Mouse (Mus musculus) right cerebral cortex, adult 18-20 months (tissue): ENCODE measurements around the gene Map4k2.
A peak's percentile ranks its signal among the peaks of the same experiment; 100 is the strongest.

Source experiments
- DNase-seq: peaks from one replicate; pipeline ENCODE4 v3.0.0; 2022; ENCODE audit warnings: mixed read lengths

Map4k2 gene

GRCm38 (mm10) chr19:6381238-6381637 is 40.3 kb downstream of the Map4k2 start:
- no peak for DNase-seq

- no peak for DNase-seq
These were observed 41.5 kb downstream of the Map4k2 start for GRCm38 (mm10) chr19:6382323-6382924.

GRCm38 (mm10) chr19:6383470-6383869 is 42.5 kb downstream of the Map4k2 start:
- DNase-seq = no peak

GRCm38 (mm10) chr19:6384128-6384527 is 43.2 kb downstream of the Map4k2 start, which contains the start of gene Pygm:
TSS of gene Pygm (plus strand) at chr19:6384399.
- DNase-seq = peak; percentile 66

GRCm38 (mm10) chr19:6384954-6385353 is 44.0 kb downstream of the Map4k2 start:
- no peak for DNase-seq

- DNase-seq = no peak
These were observed 44.5 kb downstream of the Map4k2 start for GRCm38 (mm10) chr19:6385419-6385818.

GRCm38 (mm10) chr19:6385821-6386220 is 44.9 kb downstream of the Map4k2 start:
- no peak for DNase-seq

- no peak for DNase-seq
These were observed 45.3 kb downstream of the Map4k2 start for GRCm38 (mm10) chr19:6386234-6386633.

- no peak for DNase-seq
These were observed 47.1 kb downstream of the Map4k2 start for GRCm38 (mm10) chr19:6388006-6388405.

- DNase-seq = no peak
These were observed 48.9 kb downstream of the Map4k2 start for GRCm38 (mm10) chr19:6389803-6390202.

- no peak for DNase-seq
These were observed 49.3 kb downstream of the Map4k2 start for GRCm38 (mm10) chr19:6390251-6390650.

GRCm38 (mm10) chr19:6392743-6393393 is 51.9 kb downstream of the Map4k2 start:
- DNase-seq = no peak

GRCm38 (mm10) chr19:6393637-6394036 is 52.7 kb downstream of the Map4k2 start:
- DNase-seq = no peak

- DNase-seq = no peak
These were observed 55.3 kb downstream of the Map4k2 start for GRCm38 (mm10) chr19:6396237-6396636.

GRCm38 (mm10) chr19:6397582-6398249 is 56.8 kb downstream of the Map4k2 start:
- DNase-seq = no peak

GRCm38 (mm10) chr19:6398447-6399284 is 57.7 kb downstream of the Map4k2 start:
- DNase-seq = no peak

- DNase-seq = no peak
These were observed 58.6 kb downstream of the Map4k2 start, which contains the start of gene Rasgrp2 for GRCm38 (mm10) chr19:6399285-6400095. TSS of gene Rasgrp2 (plus strand) at chr19:6399340.

GRCm38 (mm10) chr19:6400096-6401086 is 59.5 kb downstream of the Map4k2 start:
- DNase-seq = no peak

- DNase-seq = peak; percentile 64
These were observed 60.3 kb downstream of the Map4k2 start for GRCm38 (mm10) chr19:6401131-6401815.

- DNase-seq = no peak
These were observed 61.0 kb downstream of the Map4k2 start for GRCm38 (mm10) chr19:6401951-6402350.
